Mouse (Mus musculus) CH12.LX (cell line): ENCODE measurements around the gene Tmem268.

Experiments
- BHLHE40 ChIP-seq: IDR thresholded peaks from 2 replicates; pipeline ENCODE4 v1.6.1; 2011; ENCODE audit warnings: mild to moderate bottlenecking, low read depth, low read length, improper control_type of control experiment
- CHD2 ChIP-seq: IDR thresholded peaks from 2 replicates; pipeline ENCODE4 v1.6.1; 2011; ENCODE audit warnings: low read length, improper control_type of control experiment
- CTCF ChIP-seq, 2 experiments: IDR thresholded peaks in 1 of 2; conservative IDR thresholded peaks in 1 of 2; 2 replicates each; pipeline ENCODE4 v1.5.1; 2011 to 2012; ENCODE audit warnings: low read depth in 2 of 2, low read length in 2 of 2, improper control_type of control experiment in 1 of 2, inconsistent platforms in 1 of 2, mild to moderate bottlenecking in 1 of 2, moderate library complexity in 1 of 2
- E2F4 ChIP-seq: IDR thresholded peaks from 2 replicates; pipeline ENCODE4 v1.6.1; 2011; ENCODE audit warnings: low read depth, low read length, improper control_type of control experiment; ENCODE audit not compliant: insufficient replicate concordance
- GABPA ChIP-seq: IDR thresholded peaks from 2 replicates; pipeline ENCODE4 v1.6.1; 2012; ENCODE audit warnings: low read depth, low read length, improper control_type of control experiment, inconsistent platforms; ENCODE audit not compliant: insufficient replicate concordance
- HCFC1 ChIP-seq: IDR thresholded peaks from 2 replicates; pipeline ENCODE4 v1.6.1; 2012; ENCODE audit warnings: low read depth, mild to moderate bottlenecking, inconsistent platforms, low read length, improper control_type of control experiment
- JUND ChIP-seq: conservative IDR thresholded peaks from 2 replicates; pipeline ENCODE4 v1.6.1; 2011; ENCODE audit warnings: low read depth, low read length, improper control_type of control experiment
- KAT2A ChIP-seq: IDR thresholded peaks from 2 replicates; pipeline ENCODE4 v1.6.1; 2012; ENCODE audit warnings: low read length, improper control_type of control experiment, inconsistent platforms; ENCODE audit not compliant: insufficient replicate concordance
- MAFK ChIP-seq: IDR thresholded peaks from 2 replicates; pipeline ENCODE4 v1.6.1; 2011; ENCODE audit warnings: low read length, improper control_type of control experiment; ENCODE audit not compliant: insufficient replicate concordance
- POLR2A ChIP-seq: IDR thresholded peaks from 2 replicates; pipeline ENCODE4 v1.6.1; 2011; ENCODE audit warnings: low read depth, mild to moderate bottlenecking, improper control_type of control experiment, low read length
- ZKSCAN1 ChIP-seq: IDR thresholded peaks from 2 replicates; pipeline ENCODE4 v1.6.1; 2012; ENCODE audit warnings: low read depth, inconsistent platforms, low read length, improper control_type of control experiment, borderline replicate concordance
- ZNF384 ChIP-seq: IDR thresholded peaks from 2 replicates; pipeline ENCODE4 v1.6.1; 2012; ENCODE audit warnings: low read depth, low read length, improper control_type of control experiment, inconsistent platforms

GRCm38 (mm10) chr4:63560079-63560478 lies 1.5 kb downstream of the Tmem268 start:
- TF ChIP-seq MAFK: no peak
- peak in 1 of 2 experiments; percentile 67; a peak in 2 of 4 replicates for TF ChIP-seq CTCF (conservative IDR thresholded peaks at IDR 0.05 in 1 of 2, IDR thresholded peaks at IDR 0.05 in 1 of 2; ENCODE audit: low read depth in 2 of 2, low read length in 2 of 2)
- TF ChIP-seq ZNF384: no peak
- TF ChIP-seq HCFC1: no peak
- TF ChIP-seq POLR2A: no peak
- TF ChIP-seq CHD2: no peak
- TF ChIP-seq KAT2A: no peak
- no peak for TF ChIP-seq JUND
- TF ChIP-seq ZKSCAN1: no peak
- no peak for TF ChIP-seq BHLHE40
- TF ChIP-seq E2F4: no peak
- no peak for TF ChIP-seq GABPA
